Mouse (Mus musculus) macrophage (primary cell): ENCODE measurements around the gene Rnaseh2a. TPM values are rescaled to one million over a fixed set of nuclear protein-coding genes. Genes with fewer than 3 reads are reported as not detected.

Experiments
- H3K27ac ChIP-seq: fragments of 350-480 bp; formaldehyde crosslinking; 2 replicates; pipeline ENCODE4 v1.9.0; 2021
- H3K36me3 ChIP-seq: fragments of 350-480 bp; formaldehyde crosslinking; 2 replicates; pipeline ENCODE4 v1.9.0; 2021; ENCODE audit errors: inconsistent target
- H3K4me3 ChIP-seq: fragments of 350-480 bp; formaldehyde crosslinking; 2 replicates; pipeline ENCODE4 v1.9.0; 2021; ENCODE audit errors: inconsistent target
- H3K79me2 ChIP-seq: fragments of 350-480 bp; formaldehyde crosslinking; 2 replicates; pipeline ENCODE4 v1.9.0; 2021; ENCODE audit errors: inconsistent target
- WGBS: methylation state at CpG from one replicate; pipeline ENCODE4 v1.1.7; 2026; ENCODE audit warnings: inconsistent platforms; ENCODE audit not compliant: missing documents; 5-methylcytosine and 5-hydroxymethylcytosine counted together
- polyA plus RNA-seq: library from polyadenylated mRNA; stranded (reverse); fragments of 250-400 nt; gene quantifications from 3 replicates; pipeline ENCODE4 v1.2.4, GENCODE M21; 2018; ENCODE audit warnings: inconsistent platforms
- total RNA-seq, 78 experiments: library from RNA; depleted of rRNA; stranded (reverse); fragments of 250-400 nt; gene quantifications; 1 replicate in 9 of 78; 2 replicates in 24 of 78; 3 replicates in 43 of 78; 4 replicates in 2 of 78; pipeline ENCODE4 v1.2.4; 2018; ENCODE audit warnings: inconsistent platforms in 56 of 78

Rnaseh2a gene
- total RNA-seq (2018; cell fraction: chromatin; rRNA removed) = 10 to 100 TPM in 19 of 26 experiments, 1 to 10 TPM in 7; 3.0 to 44.7 (median 19.1) TPM
- total RNA-seq (2018; cell fraction: cytosol; rRNA removed) = 10 to 100 TPM; 26.6 to 53.3 (median 36.5) TPM
- 10 to 100 TPM in 24 of 26 experiments, 1 to 10 TPM in 2; 8.9 to 49.5 (median 24.1) TPM for total RNA-seq (2018; cell fraction: nucleus; rRNA removed)
- polyA plus RNA-seq = 15.9 to 39.3 TPM (median 26.2 TPM) in 3 replicates

DNA sequence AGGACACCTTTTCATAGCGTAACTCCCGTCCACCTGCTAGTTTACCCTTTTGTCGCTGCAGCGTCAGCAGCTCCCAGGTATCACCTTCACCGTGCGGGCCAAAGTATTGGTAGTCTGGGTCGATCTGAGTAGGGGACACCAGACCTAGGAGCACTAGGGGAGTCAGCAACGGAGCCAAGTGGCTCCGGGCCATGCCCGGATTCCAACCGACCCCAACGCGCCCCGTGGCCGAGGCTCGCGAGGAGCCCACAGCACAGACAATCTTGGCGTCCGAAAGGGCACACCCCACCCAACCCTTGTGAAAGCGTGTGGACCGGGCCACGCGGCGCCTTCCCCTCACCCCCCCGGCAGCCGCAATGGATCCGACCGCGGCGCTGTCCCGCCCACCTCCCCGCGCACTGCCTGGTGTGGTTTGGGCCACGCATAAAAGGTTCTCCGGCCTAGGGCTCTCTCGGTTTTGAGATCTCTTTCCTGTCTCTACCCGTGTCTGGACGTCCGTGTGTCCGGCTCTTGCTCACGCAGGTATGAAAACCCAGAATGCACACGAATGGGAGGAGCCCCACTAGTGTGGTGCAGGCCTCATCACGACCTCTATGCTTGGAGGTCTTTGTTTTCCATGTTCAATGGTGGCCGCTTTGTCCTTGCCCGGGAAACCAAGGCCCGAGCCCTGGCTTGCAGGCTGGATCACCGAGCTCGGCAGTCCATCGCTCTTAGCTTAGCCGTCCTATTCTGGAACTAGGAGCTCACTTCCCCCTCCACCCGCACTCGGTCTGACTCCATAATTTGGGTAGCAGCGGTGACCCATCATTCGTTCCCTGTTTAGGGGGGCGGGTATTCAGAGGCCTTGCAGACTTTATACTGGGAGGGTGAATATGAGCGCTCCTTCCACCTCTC lies at the start of gene Rnaseh2a, which contains the start of the genes Gm49661 and Prdx2:
Rnaseh2a (minus strand) TSS at position 527 of the 894 bp plus-strand sequence.
Gm49661 (minus strand) TSS at position 193 of the 894 bp plus-strand sequence.
Prdx2 (plus strand) TSS at position 347 of the 894 bp plus-strand sequence.
- Histone ChIP-seq H3K36me3 (peaks cover 26% of the 10 kb centered on the region), H3K4me3 (peak within 1 kb of the TSS; percentile 79), H3K79me2 (peaks cover 13% of the 10 kb centered on the region), H3K27ac (peak within 1 kb of the TSS; percentile 88)
- under 1% methylated on average over 56 of the region's 56 CpGs for WGBS

DNA sequence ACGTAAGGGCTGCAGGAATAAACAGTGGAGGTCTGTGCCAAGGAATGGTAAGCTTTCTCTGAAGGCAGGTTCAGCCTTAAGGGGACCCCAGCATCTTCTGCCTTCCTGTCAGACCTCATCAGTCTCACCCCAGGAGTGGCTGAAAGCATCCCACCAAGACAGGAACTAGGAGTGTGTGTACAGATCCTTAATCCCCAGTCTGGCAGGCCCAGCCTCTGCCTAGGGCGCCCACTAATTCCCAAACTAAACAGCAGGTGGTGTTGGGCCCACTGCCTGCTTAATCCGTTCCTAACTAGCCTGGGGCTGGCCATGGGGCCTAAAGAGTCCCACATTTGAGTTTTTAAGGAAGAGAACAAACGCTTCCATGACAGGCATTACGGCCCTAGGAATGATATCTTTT lies 47.6 kb upstream of the Rnaseh2a start:
- Histone ChIP-seq H3K36me3 (peaks cover 49% of the 10 kb centered on the region), H3K4me3 (no peak overlapping the region), H3K27ac (no peak overlapping the region), H3K79me2 (peaks cover 21% of the 10 kb centered on the region)
- 87% methylated on average over 5 of the region's 5 CpGs for WGBS

DNA sequence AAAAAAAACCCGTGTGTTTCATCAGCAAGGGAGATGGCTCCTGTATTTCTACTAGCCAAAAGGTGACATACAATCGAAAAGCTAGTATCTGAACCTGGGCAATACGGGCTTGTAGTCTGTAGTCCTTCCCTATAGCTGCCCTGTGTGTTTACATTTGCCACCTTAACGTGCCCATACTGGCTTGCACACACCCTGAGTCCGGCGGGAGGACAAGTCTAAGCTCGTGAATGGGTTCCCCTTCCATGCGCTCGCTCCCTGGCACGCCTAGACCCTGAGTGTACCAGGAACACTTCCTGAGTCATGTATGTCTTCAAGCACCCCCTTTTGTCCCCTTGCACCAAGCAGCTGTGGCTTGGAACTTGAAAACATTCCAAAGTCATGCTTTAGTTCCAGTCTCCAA lies 47.2 kb upstream of the Rnaseh2a start:
- H3K27ac ChIP-seq = no peak overlapping the region
- whole genome bisulfite sequencing = 87% methylated on average over 10 of the region's 10 CpGs
- no peak overlapping the region for H3K4me3 ChIP-seq
- H3K79me2 ChIP-seq = peaks cover 16% of the 10 kb centered on the region
- H3K36me3 ChIP-seq = peaks cover 44% of the 10 kb centered on the region

DNA sequence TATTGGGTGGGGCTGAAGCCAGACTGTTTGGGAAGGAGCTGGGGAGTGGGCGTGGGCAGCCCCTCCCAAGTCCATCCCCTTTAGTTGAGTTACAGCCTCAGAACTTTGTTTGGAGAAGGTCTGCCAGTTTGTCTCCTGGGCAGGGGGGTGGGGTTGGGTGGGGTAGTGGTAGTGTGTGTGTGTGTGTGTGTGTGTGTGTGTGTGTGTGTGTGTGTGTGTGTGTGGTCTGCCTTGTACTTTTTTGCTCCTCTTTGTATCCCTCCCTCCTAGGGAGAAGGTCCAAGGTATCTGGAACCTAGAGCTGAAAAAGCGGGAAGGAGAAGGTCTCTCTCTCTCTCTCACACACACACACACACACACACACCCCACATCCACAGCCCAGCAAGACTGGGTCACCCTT lies 44.9 kb upstream of the Rnaseh2a start, which contains the start of gene Best2:
Best2 (minus strand) TSS at position 101 of the 400 bp plus-strand sequence.
- no peak within 1 kb of the TSS for H3K27ac ChIP-seq
- H3K4me3 ChIP-seq = no peak within 1 kb of the TSS
- H3K36me3 ChIP-seq = peaks cover 21% of the 10 kb centered on the region
- WGBS = 70% methylated on average over 1 of the region's 2 CpGs
- no peaks in the 10 kb centered on the region for H3K79me2 ChIP-seq

DNA sequence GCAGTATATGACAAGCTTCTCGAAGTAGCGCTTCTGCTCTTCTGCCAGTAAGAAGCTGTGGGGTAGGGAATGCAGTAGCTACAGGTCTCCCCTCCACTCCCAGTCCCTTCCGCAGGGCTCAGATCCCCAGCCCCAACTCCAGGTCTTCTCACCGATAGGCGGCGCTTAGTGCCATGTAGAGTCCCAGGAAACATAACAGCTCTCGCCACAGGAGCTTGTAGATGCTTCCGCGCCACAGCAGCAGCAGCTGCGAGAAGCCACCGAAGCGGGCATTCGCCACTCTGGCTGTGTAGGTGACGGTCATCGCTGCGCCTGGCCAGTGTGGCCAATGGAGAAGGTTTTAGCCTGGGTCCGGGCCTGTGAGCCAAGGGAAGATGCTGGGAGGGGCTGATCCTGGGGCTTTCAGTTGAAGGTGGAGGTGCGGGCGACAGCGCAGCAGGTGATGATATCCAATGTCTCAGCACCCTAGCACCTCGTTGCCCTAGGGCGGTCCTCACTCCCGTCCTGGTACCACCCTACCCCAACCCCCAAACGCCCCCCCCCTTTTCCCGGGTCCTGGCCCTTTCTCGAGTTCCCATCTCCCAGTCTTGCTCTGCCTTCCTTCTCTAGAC lies 43.8 kb upstream of the Rnaseh2a start:
- Histone ChIP-seq H3K79me2 (no peaks in the 10 kb centered on the region), H3K27ac (no peak overlapping the region), H3K4me3 (no peak overlapping the region), H3K36me3 (peaks cover 10% of the 10 kb centered on the region)
- WGBS = 9% methylated on average over 25 of the region's 26 CpGs

DNA sequence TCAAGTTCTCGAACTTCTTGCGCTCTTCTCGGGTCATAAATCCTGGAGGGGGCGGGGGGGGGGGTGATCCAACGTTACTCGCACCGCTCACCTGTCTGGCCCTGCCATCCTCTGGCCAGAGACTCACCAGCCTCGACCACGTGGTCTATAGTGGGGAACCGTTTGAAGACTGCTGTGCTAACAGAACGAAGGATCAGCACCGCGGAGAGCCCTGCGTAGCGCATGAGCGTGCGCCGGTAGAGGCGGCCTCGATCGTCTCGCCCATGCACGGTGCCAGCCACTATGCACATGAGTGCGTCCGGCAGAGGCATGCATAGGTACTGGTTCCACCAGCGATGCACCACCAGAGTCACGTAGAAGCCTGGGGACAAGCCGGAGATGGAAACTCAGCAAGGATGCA lies 41.7 kb upstream of the Rnaseh2a start:
- Histone ChIP-seq H3K36me3 (no peaks in the 10 kb centered on the region), H3K27ac (no peak overlapping the region), H3K4me3 (no peak overlapping the region), H3K79me2 (no peaks in the 10 kb centered on the region)
- 15% methylated on average over 28 of the region's 28 CpGs for WGBS

DNA sequence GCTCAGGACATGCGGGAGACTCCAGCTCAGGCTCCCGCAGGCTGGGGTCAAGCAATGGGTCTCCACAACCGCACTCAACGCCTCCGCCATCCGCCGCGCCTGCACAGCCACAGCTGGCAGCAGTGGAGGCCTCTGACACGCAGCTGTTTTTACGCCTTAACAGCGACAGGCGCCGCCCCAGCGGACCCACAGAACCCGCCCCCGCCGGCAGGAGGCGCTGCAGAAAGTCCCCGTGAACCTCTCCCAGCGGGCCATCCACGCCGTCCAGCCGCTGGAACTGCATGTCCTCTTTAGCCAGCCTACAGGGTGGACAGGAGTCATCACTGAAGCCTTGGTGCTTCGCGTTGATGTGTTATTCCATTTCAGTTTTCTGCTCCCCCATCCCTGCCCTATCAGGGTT lies 38.1 kb upstream of the Rnaseh2a start:
- H3K27ac ChIP-seq = no peak overlapping the region
- WGBS = 34% methylated on average over 25 of the region's 25 CpGs

DNA sequence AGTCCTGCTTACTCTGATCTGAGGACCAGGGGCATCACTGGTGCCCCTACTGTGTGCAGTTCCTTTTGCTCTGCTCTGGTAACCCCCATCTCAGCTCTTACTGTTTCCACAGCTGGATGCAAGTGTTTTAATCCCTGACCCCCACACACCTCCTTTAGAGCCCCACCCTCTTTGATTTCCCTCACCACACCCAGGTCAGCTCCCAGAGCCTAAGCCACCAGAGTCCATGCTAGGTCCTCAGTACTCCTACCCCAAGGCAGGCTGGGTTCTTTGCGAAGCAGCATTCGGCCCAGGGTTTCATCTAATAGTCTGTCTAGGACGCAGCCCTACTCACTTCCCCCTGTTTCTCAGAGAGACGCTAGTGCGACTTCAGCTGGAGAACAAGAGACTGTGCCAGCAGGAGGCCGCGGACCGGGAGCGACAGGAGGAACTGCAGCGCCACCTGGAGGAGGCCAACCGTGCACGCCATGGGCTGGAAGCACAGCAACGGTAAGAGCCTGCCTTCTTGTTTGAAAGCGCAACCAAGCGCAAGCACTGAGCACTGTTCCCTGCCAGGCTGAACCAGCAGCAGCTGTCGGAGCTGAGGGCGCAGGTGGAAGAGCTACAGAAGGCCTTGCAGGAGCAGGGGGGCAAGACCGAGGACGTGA lies 28.2 kb upstream of the Rnaseh2a start:
- WGBS = 13% methylated on average over 18 of the region's 19 CpGs
- Histone ChIP-seq H3K36me3 (no peaks in the 10 kb centered on the region; the same call in 1 of the 2 replicates), H3K27ac (no peak overlapping the region), H3K4me3 (no peak overlapping the region), H3K79me2 (no peaks in the 10 kb centered on the region)

More for the DNA sequence above, 38.1 kb upstream of the Rnaseh2a start:
- no peaks in the 10 kb centered on the region for H3K79me2 ChIP-seq
- no peaks in the 10 kb centered on the region; the same call in 1 of the 2 replicates for H3K36me3 ChIP-seq
- H3K4me3 ChIP-seq = no peak overlapping the region

DNA sequence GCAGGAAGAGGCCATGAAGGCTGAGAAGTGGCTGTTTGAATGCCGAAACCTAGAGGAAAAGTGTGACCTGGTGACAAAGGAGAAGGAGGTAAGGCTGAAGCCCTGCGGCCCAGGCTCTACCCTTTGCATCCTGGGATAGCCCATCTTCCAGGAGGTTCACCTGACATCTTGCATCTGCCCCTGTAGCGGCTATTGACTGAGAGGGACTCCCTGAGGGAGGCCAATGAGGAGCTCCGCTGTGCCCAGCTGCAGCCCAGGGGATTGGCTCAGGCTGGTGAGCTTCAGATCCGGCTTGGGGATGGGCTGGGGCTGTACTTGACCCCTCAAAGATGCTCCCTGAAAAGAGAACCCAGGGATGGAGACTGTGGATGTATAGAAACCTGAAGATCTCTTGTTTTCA lies 27.4 kb upstream of the Rnaseh2a start:
- H3K27ac ChIP-seq = no peak overlapping the region
- no peaks in the 10 kb centered on the region for H3K36me3 ChIP-seq
- WGBS = 98% methylated on average over 5 of the region's 5 CpGs
- H3K4me3 ChIP-seq = no peak overlapping the region
- H3K79me2 ChIP-seq = no peaks in the 10 kb centered on the region

DNA sequence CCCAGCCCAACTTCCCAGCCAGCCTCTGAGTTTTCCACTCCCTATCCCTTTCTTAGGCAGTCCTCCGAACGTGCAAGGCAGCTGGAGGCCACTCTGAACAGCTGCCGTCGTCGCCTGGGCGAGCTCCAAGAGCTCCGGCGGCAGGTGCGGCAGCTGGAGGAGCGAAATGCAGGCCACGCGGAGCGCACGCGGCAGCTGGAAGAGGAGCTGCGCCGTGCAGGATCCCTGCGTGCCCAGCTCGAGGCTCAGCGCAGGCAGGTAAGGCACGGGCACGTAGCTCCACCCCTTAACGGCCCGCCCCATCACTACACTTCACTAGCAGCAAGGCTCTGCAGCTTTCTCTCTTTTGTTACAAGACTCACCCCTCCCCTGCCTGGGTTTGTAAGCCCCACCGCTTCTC lies 26.1 kb upstream of the Rnaseh2a start:
- 96% methylated on average over 18 of the region's 25 CpGs for WGBS
- Histone ChIP-seq H3K4me3 (no peak overlapping the region), H3K36me3 (no peaks in the 10 kb centered on the region), H3K79me2 (no peaks in the 10 kb centered on the region), H3K27ac (no peak overlapping the region)

DNA sequence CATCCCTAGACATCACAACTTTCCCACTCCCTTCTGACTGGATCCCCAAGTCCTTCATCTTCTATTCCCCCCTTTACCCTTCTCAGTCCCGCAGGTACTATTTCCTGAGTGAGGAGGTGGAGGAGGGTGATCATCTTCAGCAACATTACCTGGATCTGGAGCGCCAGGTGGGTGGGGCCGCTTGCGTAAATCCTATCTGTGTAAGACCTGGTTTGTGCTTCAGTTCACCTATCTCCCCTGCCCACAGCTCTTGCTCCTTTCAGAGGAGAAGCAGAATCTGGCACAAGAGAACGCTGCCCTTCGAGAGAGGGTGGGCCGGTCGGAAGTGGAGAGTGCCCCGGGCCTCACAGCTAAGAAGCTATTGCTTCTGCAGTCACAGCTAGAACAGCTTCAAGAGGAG lies 24.8 kb upstream of the Rnaseh2a start:
- no peaks in the 10 kb centered on the region for H3K79me2 ChIP-seq
- 94% methylated on average over 9 of the region's 9 CpGs for WGBS
- H3K4me3 ChIP-seq = no peak overlapping the region
- H3K27ac ChIP-seq = no peak overlapping the region
- no peaks in the 10 kb centered on the region for H3K36me3 ChIP-seq

DNA sequence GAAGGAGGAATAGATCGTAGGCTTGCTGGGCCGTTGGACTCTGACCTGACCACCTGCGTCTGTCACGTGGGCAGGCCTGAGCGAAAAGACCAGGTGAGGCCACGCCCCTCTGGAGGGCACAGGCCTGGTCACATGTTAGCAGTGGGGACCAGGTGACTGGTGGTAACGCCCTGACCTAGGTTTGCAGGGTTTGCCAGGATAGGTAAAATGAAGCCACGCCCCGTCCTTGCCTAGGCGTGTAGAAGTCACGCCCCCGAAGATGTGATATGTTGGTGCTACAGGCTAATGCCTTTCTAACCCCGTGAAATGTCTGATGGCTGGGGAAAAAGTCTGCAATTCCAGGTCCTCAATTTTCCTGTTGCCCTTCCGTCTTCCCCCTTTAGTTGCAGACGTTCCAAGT lies 21.3 kb upstream of the Rnaseh2a start:
- H3K4me3 ChIP-seq = peak overlapping the region; percentile 42
- H3K27ac ChIP-seq = no peak overlapping the region
- 10% methylated on average over 15 of the region's 15 CpGs for WGBS

DNA sequence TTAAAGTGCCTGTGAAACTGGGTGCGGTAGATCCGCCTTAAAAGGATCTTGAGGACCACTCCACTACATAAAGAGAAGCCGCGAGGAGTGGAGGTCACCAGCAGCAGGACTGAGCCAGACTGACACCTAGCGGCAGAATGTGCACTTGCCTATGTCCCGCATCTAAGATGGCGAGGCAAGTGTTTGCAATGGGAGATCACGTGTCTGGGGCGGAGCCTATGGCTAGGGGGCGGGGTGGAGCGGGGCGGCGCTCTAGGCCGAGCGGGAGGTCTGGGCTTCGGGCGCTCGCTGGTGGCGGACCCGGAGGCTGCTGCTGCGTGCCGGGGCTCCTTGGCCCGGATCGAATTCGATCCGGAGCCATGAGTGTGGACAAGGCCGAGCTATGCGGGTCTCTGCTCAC lies 20.8 kb upstream of the Rnaseh2a start, which contains the start of gene Hook2:
Hook2 (plus strand) TSS at position 255 of the 400 bp plus-strand sequence.
- peak within 1 kb of the TSS; percentile 55 for H3K27ac ChIP-seq
- under 1% methylated on average over 28 of the region's 28 CpGs for WGBS

More for the DNA sequence above, 21.3 kb upstream of the Rnaseh2a start:
- H3K79me2 ChIP-seq = no peaks in the 10 kb centered on the region
- no peaks in the 10 kb centered on the region for H3K36me3 ChIP-seq

DNA sequence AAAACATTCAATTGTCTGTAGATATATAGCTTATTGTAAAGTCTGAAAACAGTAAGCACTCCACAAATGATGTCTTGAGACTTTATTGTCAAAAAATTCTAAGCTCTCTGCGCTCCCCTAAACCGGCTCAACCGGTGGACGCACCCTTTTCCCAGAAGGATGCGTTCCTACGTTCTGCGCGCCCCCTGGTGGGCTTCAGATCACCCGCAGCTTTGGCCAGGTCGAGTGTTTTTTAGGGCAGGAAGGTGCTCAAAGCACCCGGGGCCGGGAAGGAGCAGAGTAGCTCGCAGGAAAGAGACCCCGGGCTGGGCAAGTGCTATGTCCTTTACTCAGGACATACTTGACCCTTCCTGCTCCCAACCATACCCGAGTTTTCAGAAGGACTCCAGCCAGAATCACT lies 20.2 kb upstream of the Rnaseh2a start:
- 1% methylated on average over 15 of the region's 15 CpGs for WGBS
- H3K79me2 ChIP-seq = no peaks in the 10 kb centered on the region
- H3K27ac ChIP-seq = peak overlapping the region; percentile 55
- peak overlapping the region; percentile 42 for H3K4me3 ChIP-seq
- no peaks in the 10 kb centered on the region for H3K36me3 ChIP-seq

More for the DNA sequence above, 20.8 kb upstream of the Rnaseh2a start, which contains the start of gene Hook2:
- H3K4me3 ChIP-seq = peak within 1 kb of the TSS; percentile 42
- H3K79me2 ChIP-seq = no peaks in the 10 kb centered on the region
- H3K36me3 ChIP-seq = no peaks in the 10 kb centered on the region
